Mouse (Mus musculus): ENCODE results near the gene Ppp2r5c. TPM values are rescaled to one million over a fixed set of nuclear protein-coding genes. Genes with fewer than 3 reads are reported as not detected.

Gene Ppp2r5c
- polyA plus RNA-seq, 1 experiment from 2014 or later: 55.5 TPM

GRCm38 (mm10) chr12:110437367-110437703, 9.6 kb upstream of the Ppp2r5c start:
- Histone ChIP-seq H3K27ac (ENCODE audit: low read depth) (peak overlapping the region; percentile 67), H3K9ac (replicated peaks) (no peak overlapping the region)
- WGBS (ENCODE audit: insufficient replicate concordance): 51% methylated on average over 7 of the region's 7 CpGs

GRCm38 (mm10) chr12:110438367-110438973, 8.4 kb upstream of the Ppp2r5c start:
- H3K36me3 ChIP-seq (replicated peaks; ENCODE audit: insufficient read depth, low read length): no peaks in the 10 kb centered on the region
- no peak overlapping the region for H3K9ac ChIP-seq (replicated peaks)
- 40% methylated on average over 5 of the region's 5 CpGs for WGBS (ENCODE audit: insufficient replicate concordance)
- 0 out of 2 replicates have a peak, but pooled peaks cover 3% of the 10 kb centered on the region for H3K4me1 ChIP-seq (ENCODE audit: insufficient read depth)
- DNase-seq: no peak
- no peak overlapping the region for H3K27ac ChIP-seq (ENCODE audit: low read depth)
- no peak overlapping the region for H3K4me2 ChIP-seq (ENCODE audit: low read depth, low read length)
- no peaks in the 10 kb centered on the region for H3K27me3 ChIP-seq (ENCODE audit: insufficient read depth, low read length)
- TF ChIP-seq EP300 (IDR thresholded peaks at IDR 0.05; ENCODE audit: low read depth): no peak
- TF ChIP-seq CTCF (IDR thresholded peaks at IDR 0.05; ENCODE audit: low read depth): peak; percentile 69
- H3K9me3 ChIP-seq (ENCODE audit: low read length): no peaks in the 10 kb centered on the region; the same call in 1 of the 2 replicates
- H3K4me3 ChIP-seq (ENCODE audit: low read depth, low read length): no peak overlapping the region
- peak; percentile 38 for ATAC-seq

More at GRCm38 (mm10) chr12:110437367-110437703, 9.6 kb upstream of the Ppp2r5c start:
- no peak overlapping the region for H3K4me2 ChIP-seq (ENCODE audit: low read depth, low read length)
- no peaks in the 10 kb centered on the region for H3K36me3 ChIP-seq (replicated peaks; ENCODE audit: insufficient read depth, low read length)
- H3K4me3 ChIP-seq (ENCODE audit: low read depth, low read length): no peak overlapping the region
- ATAC-seq (no peak), DNase-seq (no peak)
- no peaks in the 10 kb centered on the region; the same call in 1 of the 2 replicates for H3K9me3 ChIP-seq (ENCODE audit: low read length)
- 0 out of 2 replicates have a peak, but pooled peaks cover 3% of the 10 kb centered on the region for H3K4me1 ChIP-seq (ENCODE audit: insufficient read depth)
- TF ChIP-seq EP300 (IDR thresholded peaks at IDR 0.05; ENCODE audit: low read depth) (no peak), CTCF (IDR thresholded peaks at IDR 0.05; ENCODE audit: low read depth) (peak; percentile 47)
- no peaks in the 10 kb centered on the region for H3K27me3 ChIP-seq (ENCODE audit: insufficient read depth, low read length)

- H3K27me3 ChIP-seq (ENCODE audit: insufficient read depth, low read length): 0 out of 2 replicates have a peak, but pooled peaks cover 3% of the 10 kb centered on the region
- no peak overlapping the region for H3K4me2 ChIP-seq (ENCODE audit: low read depth, low read length)
- no peak overlapping the region for H3K9ac ChIP-seq (replicated peaks)
- peaks cover 6% of the 10 kb centered on the region for H3K4me1 ChIP-seq (ENCODE audit: insufficient read depth)
- H3K9me3 ChIP-seq (ENCODE audit: low read length): no peaks in the 10 kb centered on the region; the same call in 1 of the 2 replicates
- ATAC-seq (no peak), DNase-seq (no peak)
- TF ChIP-seq CTCF (IDR thresholded peaks at IDR 0.05; ENCODE audit: low read depth): no peak
- TF ChIP-seq EP300 (IDR thresholded peaks at IDR 0.05; ENCODE audit: low read depth): no peak
- H3K36me3 ChIP-seq (replicated peaks; ENCODE audit: insufficient read depth, low read length): no peaks in the 10 kb centered on the region
- no peak overlapping the region for H3K27ac ChIP-seq (ENCODE audit: low read depth)
- H3K4me3 ChIP-seq (ENCODE audit: low read depth, low read length): no peak overlapping the region
- WGBS (ENCODE audit: insufficient replicate concordance): 78% methylated on average over 2 of the region's 2 CpGs
Measured at GRCm38 (mm10) chr12:110442238-110442637, 4.7 kb upstream of the Ppp2r5c start.

GRCm38 (mm10) chr12:110444530-110444929, 2.4 kb upstream of the Ppp2r5c start:
- Histone ChIP-seq H3K36me3 (replicated peaks; ENCODE audit: insufficient read depth, low read length) (no peaks in the 10 kb centered on the region), H3K4me3 (ENCODE audit: low read depth, low read length) (no peak overlapping the region), H3K27ac (ENCODE audit: low read depth) (no peak overlapping the region), H3K27me3 (ENCODE audit: insufficient read depth, low read length) (0 out of 2 replicates have a peak, but pooled peaks cover 3% of the 10 kb centered on the region), H3K9ac (replicated peaks) (no peak overlapping the region), H3K9me3 (ENCODE audit: low read length) (no peaks in the 10 kb centered on the region; the same call in 1 of the 2 replicates), H3K4me1 (ENCODE audit: insufficient read depth) (peaks cover 6% of the 10 kb centered on the region), H3K4me2 (ENCODE audit: low read depth, low read length) (no peak overlapping the region)
- 65% methylated on average over 5 of the region's 5 CpGs for WGBS (ENCODE audit: insufficient replicate concordance)
- ATAC-seq (no peak), DNase-seq (no peak)
- no peak for TF ChIP-seq EP300 (IDR thresholded peaks at IDR 0.05; ENCODE audit: low read depth)
- no peak for TF ChIP-seq CTCF (IDR thresholded peaks at IDR 0.05; ENCODE audit: low read depth)

- H3K27me3 ChIP-seq (ENCODE audit: insufficient read depth, low read length): 0 out of 2 replicates have a peak, but pooled peaks cover 3% of the 10 kb centered on the region
- no peak for TF ChIP-seq CTCF (IDR thresholded peaks at IDR 0.05; ENCODE audit: low read depth)
- TF ChIP-seq EP300 (IDR thresholded peaks at IDR 0.05; ENCODE audit: low read depth): no peak
- peak overlapping the region; percentile 94 for H3K27ac ChIP-seq (ENCODE audit: low read depth)
- no peaks in the 10 kb centered on the region for H3K36me3 ChIP-seq (replicated peaks; ENCODE audit: insufficient read depth, low read length)
- DNase-seq (no peak), ATAC-seq (no peak)
- H3K9ac ChIP-seq (replicated peaks): peak overlapping the region; percentile 66
- peak overlapping the region; percentile 71 for H3K4me3 ChIP-seq (ENCODE audit: low read depth, low read length)
- H3K9me3 ChIP-seq (ENCODE audit: low read length): no peaks in the 10 kb centered on the region
- H3K4me2 ChIP-seq (ENCODE audit: low read depth, low read length): peak overlapping the region; percentile 96
- 31% methylated on average over 7 of the region's 7 CpGs for WGBS (ENCODE audit: insufficient replicate concordance)
- H3K4me1 ChIP-seq (ENCODE audit: insufficient read depth): peaks cover 6% of the 10 kb centered on the region
Measured at GRCm38 (mm10) chr12:110445775-110446174, 1.1 kb upstream of the Ppp2r5c start.

- TF ChIP-seq EP300 (IDR thresholded peaks at IDR 0.05; ENCODE audit: low read depth) (no peak), CTCF (IDR thresholded peaks at IDR 0.05; ENCODE audit: low read depth) (no peak)
- H3K36me3 ChIP-seq (replicated peaks; ENCODE audit: insufficient read depth, low read length): no peaks in the 10 kb centered on the region; the same call in 1 of the 2 replicates
- no peaks in the 10 kb centered on the region for H3K9me3 ChIP-seq (ENCODE audit: low read length)
- peak overlapping the region; percentile 96 for H3K4me2 ChIP-seq (ENCODE audit: low read depth, low read length)
- 0 out of 2 replicates have a peak, but pooled peaks cover 3% of the 10 kb centered on the region for H3K27me3 ChIP-seq (ENCODE audit: insufficient read depth, low read length)
- DNase-seq: peak; percentile 71
- ATAC-seq: peak; percentile 40
- under 1% methylated on average over 34 of the region's 39 CpGs for WGBS (ENCODE audit: insufficient replicate concordance)
- peak overlapping the region; percentile 85 for H3K9ac ChIP-seq (replicated peaks)
- peak overlapping the region; percentile 71 for H3K4me3 ChIP-seq (ENCODE audit: low read depth, low read length)
- H3K27ac ChIP-seq (ENCODE audit: low read depth): peak overlapping the region; percentile 73
- peaks cover 6% of the 10 kb centered on the region for H3K4me1 ChIP-seq (ENCODE audit: insufficient read depth)
Measured at GRCm38 (mm10) chr12:110447306-110447705, 386 bp downstream of the Ppp2r5c start.
